Mouse (Mus musculus) lung, embryonic 14.5 days (tissue): ENCODE measurements around the gene Ppp1r17. TPM values are rescaled to one million over a fixed set of nuclear protein-coding genes. Genes with fewer than 3 reads are reported as not detected.

ENCODE experiments used
- ATAC-seq: fragments of 200-750 bp; cut with Nextera tagmentation; 2 replicates; pipeline ENCODE4 v1.8.0; 2017; ENCODE audit warnings: mild to moderate bottlenecking, moderate TSS enrichment, moderate library complexity; ENCODE audit not compliant: insufficient read depth
- DNase-seq: peaks from one replicate; pipeline ENCODE4 v3.0.0-alpha.2; 2015
- H3K27ac ChIP-seq: fragments of 300-500 bp; sonication (generic); 2 replicates; pipeline ENCODE4 v1.5.1; 2014; ENCODE audit warnings: low read depth, mild to moderate bottlenecking, moderate library complexity
- H3K27me3 ChIP-seq: fragments of 300-500 bp; sonication (generic); 2 replicates; pipeline ENCODE4 v1.6.1; 2014; ENCODE audit warnings: low read length, control low read depth; ENCODE audit not compliant: insufficient read depth
- H3K36me3 ChIP-seq: fragments of 300-500 bp; sonication (generic); 2 replicates; pipeline ENCODE4 v1.6.1; 2014; ENCODE audit warnings: control low read depth; ENCODE audit not compliant: insufficient read depth
- H3K4me1 ChIP-seq: fragments of 300-500 bp; sonication (generic); 2 replicates; pipeline ENCODE4 v1.6.1; 2014; ENCODE audit warnings: antibody characterized with exemption, control low read depth; ENCODE audit not compliant: insufficient read depth
- H3K4me2 ChIP-seq: fragments of 300-500 bp; sonication (generic); 2 replicates; pipeline ENCODE4 v1.6.1; 2014; ENCODE audit warnings: mild to moderate bottlenecking
- H3K4me3 ChIP-seq: fragments of 300-500 bp; sonication (generic); 2 replicates; pipeline ENCODE4 v1.5.1; 2014; ENCODE audit warnings: low read depth, low read length
- H3K9ac ChIP-seq: fragments of 300-500 bp; sonication (generic); 2 replicates; pipeline ENCODE4 v1.6.1; 2014
- H3K9me3 ChIP-seq: fragments of 300-500 bp; sonication (generic); 2 replicates; pipeline ENCODE4 v1.6.1; 2016; ENCODE audit warnings: low read depth, low read length, control low read depth
- CTCF ChIP-seq: IDR thresholded peaks from 2 replicates; pipeline ENCODE4 v1.5.1; 2016; ENCODE audit warnings: antibody characterized with exemption, low read depth
- WGBS: fragments of 180-500 bp; shearing (Covaris S2); extraction: QIAGEN DNeasy Blood & Tissue Kit; methylation state at CpG from one replicate; pipeline ENCODE4 v1.1.7; 2014; 5-methylcytosine and 5-hydroxymethylcytosine counted together
- polyA plus RNA-seq: library from polyadenylated mRNA; unstranded; fragments of >200 nt; fragmentation: Nextera tagmentation; extraction: Ambion mirVana; gene quantifications from 2 replicates; pipeline ENCODE4 v1.2.1, GENCODE M21; 2014

Ppp1r17 gene
- polyA plus RNA-seq, 1 experiment from 2014 or later, result not detected

- ATAC-seq (no peak), DNase-seq (no peak)
- H3K4me2 ChIP-seq, result no peak overlapping the region
- TF ChIP-seq CTCF, result no peak
- 82% methylated on average over 3 of the region's 3 CpGs for WGBS
- H3K9ac ChIP-seq, result no peak overlapping the region
- no peaks in the 10 kb centered on the region for H3K36me3 ChIP-seq
- H3K27ac ChIP-seq, result no peak overlapping the region
- H3K4me1 ChIP-seq, result no peaks in the 10 kb centered on the region
- H3K9me3 ChIP-seq, result no peaks in the 10 kb centered on the region
- no peak overlapping the region for H3K4me3 ChIP-seq
- no peaks in the 10 kb centered on the region for H3K27me3 ChIP-seq
Measured at GRCm38 (mm10) chr6:56048580-56048979, 31.3 kb downstream of the Ppp1r17 start.

DNA sequence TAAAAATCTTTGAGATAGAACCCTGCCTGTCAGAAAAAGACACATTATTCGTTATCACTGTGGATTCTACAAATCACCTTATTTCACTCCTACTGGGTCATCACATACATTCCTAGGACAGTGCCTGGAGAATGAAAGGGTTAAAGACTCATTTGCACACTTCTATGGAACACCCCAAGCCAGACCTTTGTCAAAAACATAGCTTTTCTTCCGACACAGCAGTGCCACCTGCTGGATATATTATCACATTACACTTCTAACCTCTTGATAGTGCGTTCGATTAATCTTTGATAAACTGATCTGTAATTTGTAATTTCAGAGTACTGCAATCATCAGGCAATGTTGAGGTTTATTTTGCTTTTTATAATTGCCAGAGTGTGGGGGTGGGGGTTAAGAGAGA, 31.8 kb downstream of the Ppp1r17 start:
- ATAC-seq (no peak), DNase-seq (peak; percentile 66)
- Histone ChIP-seq H3K27me3 (no peaks in the 10 kb centered on the region), H3K36me3 (no peaks in the 10 kb centered on the region), H3K9ac (no peak overlapping the region), H3K4me1 (no peaks in the 10 kb centered on the region), H3K4me2 (no peak overlapping the region), H3K4me3 (no peak overlapping the region), H3K9me3 (no peaks in the 10 kb centered on the region), H3K27ac (no peak overlapping the region)
- 30% methylated on average over 4 of the region's 4 CpGs for WGBS
- TF ChIP-seq CTCF, result peak; percentile 70

DNA sequence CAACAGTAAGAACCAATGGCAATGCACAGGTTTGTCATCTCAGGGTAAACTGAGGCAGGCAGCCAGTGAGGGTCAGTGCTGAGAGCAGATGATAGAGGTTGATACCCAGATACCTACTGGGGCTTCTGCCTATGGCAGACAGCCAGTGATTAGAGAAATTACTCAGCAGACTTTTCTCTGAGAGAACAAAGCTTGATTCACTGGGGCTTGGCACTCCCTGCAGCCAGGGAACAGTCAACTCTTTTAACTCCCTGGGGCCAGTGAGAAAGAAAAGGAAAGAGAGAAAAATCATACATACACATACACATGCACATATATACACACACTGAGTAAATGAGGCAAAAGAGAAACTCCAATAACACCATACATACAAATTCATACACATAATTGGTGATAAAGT, 46.4 kb downstream of the Ppp1r17 start:
- Histone ChIP-seq H3K4me3 (no peak overlapping the region), H3K4me2 (no peak overlapping the region)

DNA sequence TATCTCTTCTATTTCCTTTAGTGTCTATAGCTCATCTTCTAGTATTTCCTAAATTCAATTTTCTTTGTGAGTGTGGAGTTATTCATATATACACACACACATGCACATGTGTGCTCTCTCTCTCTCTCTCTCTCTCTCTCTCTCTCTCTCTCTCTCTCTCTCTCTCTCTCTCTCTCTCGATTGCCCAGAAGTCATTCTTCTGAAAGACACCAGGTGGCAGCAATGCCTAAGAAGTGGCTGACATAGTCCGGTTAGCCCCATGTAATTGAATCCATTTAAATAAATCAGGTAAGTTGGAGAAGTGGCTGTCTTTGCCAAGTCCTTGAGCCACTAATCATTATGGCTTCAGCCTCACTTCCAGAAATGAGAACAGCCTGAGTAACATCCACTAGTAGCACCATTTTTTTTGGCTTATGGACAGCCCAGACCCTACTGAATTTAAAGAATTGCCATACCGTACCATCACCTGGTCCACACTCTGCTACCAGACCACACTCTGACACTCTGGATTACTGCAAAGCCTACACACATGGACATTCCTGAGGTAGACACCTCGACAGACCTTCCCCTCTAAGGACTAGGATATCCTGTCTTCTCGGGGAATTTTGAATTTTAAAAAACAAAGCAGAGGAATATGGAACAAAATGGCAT, 49.5 kb downstream of the Ppp1r17 start:
- no peaks in the 10 kb centered on the region for H3K4me1 ChIP-seq
- H3K36me3 ChIP-seq, result no peaks in the 10 kb centered on the region
- peak; percentile 74 for TF ChIP-seq CTCF
- no peak overlapping the region for H3K27ac ChIP-seq
- DNase-seq, result peak; percentile 75
- no peaks in the 10 kb centered on the region for H3K27me3 ChIP-seq
- no peaks in the 10 kb centered on the region for H3K9me3 ChIP-seq
- peak; percentile 66; the same call in 1 of the 2 replicates for ATAC-seq
- H3K4me2 ChIP-seq, result no peak overlapping the region
- no peak overlapping the region for H3K4me3 ChIP-seq
- 32% methylated on average over 5 of the region's 5 CpGs for WGBS
- H3K9ac ChIP-seq, result no peak overlapping the region

More for the DNA sequence above, 46.4 kb downstream of the Ppp1r17 start:
- TF ChIP-seq CTCF, result no peak
- H3K36me3 ChIP-seq, result no peaks in the 10 kb centered on the region
- no peak overlapping the region for H3K27ac ChIP-seq
- no peaks in the 10 kb centered on the region for H3K4me1 ChIP-seq
- H3K9me3 ChIP-seq, result no peaks in the 10 kb centered on the region
- ATAC-seq, result no peak
- H3K9ac ChIP-seq, result no peak overlapping the region
- no peak for DNase-seq
- H3K27me3 ChIP-seq, result no peaks in the 10 kb centered on the region

DNA sequence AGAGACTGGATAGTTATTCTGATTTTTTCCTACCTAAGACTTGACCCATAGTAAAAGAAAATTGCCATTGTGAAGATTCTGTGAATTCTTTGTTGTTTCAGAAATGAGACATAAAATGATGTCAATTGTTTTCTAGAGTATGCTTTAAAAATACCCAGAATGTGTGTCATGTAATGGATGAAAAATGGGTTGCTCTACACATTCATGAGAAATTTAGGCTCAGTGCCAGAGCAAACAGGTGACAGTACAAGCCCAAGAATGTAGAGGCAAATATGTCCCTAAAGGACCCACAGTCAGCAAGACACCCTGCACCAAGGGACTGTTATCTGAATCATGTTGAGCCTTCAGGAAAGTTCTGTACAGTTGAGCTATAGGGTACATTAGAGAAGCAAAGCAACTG, 51.2 kb downstream of the Ppp1r17 start:
- no peak overlapping the region for H3K9ac ChIP-seq
- TF ChIP-seq CTCF, result no peak

GRCm38 (mm10) chr6:56076378-56076805, 59.1 kb downstream of the Ppp1r17 start:
- DNase-seq, result no peak
- WGBS, result 43% methylated on average over 4 of the region's 4 CpGs
- H3K4me1 ChIP-seq, result no peaks in the 10 kb centered on the region

More for the DNA sequence above, 51.2 kb downstream of the Ppp1r17 start:
- H3K36me3 ChIP-seq, result no peaks in the 10 kb centered on the region
- no peaks in the 10 kb centered on the region for H3K9me3 ChIP-seq
- no peak overlapping the region for H3K27ac ChIP-seq
- no peak for DNase-seq
- ATAC-seq, result no peak
- H3K27me3 ChIP-seq, result no peaks in the 10 kb centered on the region
- no peak overlapping the region for H3K4me3 ChIP-seq
- no peak overlapping the region for H3K4me2 ChIP-seq
- H3K4me1 ChIP-seq, result no peaks in the 10 kb centered on the region

More at GRCm38 (mm10) chr6:56076378-56076805, 59.1 kb downstream of the Ppp1r17 start:
- Histone ChIP-seq H3K36me3 (no peaks in the 10 kb centered on the region), H3K4me3 (no peak overlapping the region), H3K27me3 (no peaks in the 10 kb centered on the region), H3K4me2 (no peak overlapping the region), H3K27ac (no peak overlapping the region), H3K9ac (no peak overlapping the region), H3K9me3 (no peaks in the 10 kb centered on the region)
- TF ChIP-seq CTCF, result no peak
- no peak for ATAC-seq

Other genes with a start within 250 kb of the Ppp1r17 start
- gene Itprid1, start 180.6 kb upstream of the Ppp1r17 start, polyA plus RNA-seq, result not detected in 2 replicates